Mouse (Mus musculus): ENCODE data around the gene 3110040M04Rik.
"Not testable (repeated sequence)": the region's sequence is repeated elsewhere in the genome, so short reads cannot be mapped to it uniquely, and the experiment has no call there.

- TF ChIP-seq ZNF384 (IDR thresholded peaks at IDR 0.05; ENCODE audit: low read depth, low read length); MAFK (IDR thresholded peaks at IDR 0.05; ENCODE audit: insufficient read depth, low read depth, low read length); CHD2 (IDR thresholded peaks at IDR 0.05; ENCODE audit: low read depth, low read length); HCFC1 (IDR thresholded peaks at IDR 0.05; ENCODE audit: borderline replicate concordance, insufficient read depth, low read length): not testable (repeated sequence)
Observed at GRCm38 (mm10) chr1:151200620-151201019, 3.3 kb upstream of the 3110040M04Rik start.

Data from ES-E14 (cell line).